Mouse (Mus musculus) stomach, postnatal 0 days (tissue): ENCODE results near the gene Lsamp.

Experiments
- CTCF ChIP-seq: IDR thresholded peaks from 2 replicates; pipeline ENCODE4 v1.5.1; 2016; ENCODE audit warnings: antibody characterized with exemption, low read depth, mild to moderate bottlenecking, moderate library complexity
- EP300 ChIP-seq: optimal IDR thresholded peaks from 2 replicates; pipeline ENCODE3; 2016; ENCODE audit warnings: antibody characterized with exemption

DNA sequence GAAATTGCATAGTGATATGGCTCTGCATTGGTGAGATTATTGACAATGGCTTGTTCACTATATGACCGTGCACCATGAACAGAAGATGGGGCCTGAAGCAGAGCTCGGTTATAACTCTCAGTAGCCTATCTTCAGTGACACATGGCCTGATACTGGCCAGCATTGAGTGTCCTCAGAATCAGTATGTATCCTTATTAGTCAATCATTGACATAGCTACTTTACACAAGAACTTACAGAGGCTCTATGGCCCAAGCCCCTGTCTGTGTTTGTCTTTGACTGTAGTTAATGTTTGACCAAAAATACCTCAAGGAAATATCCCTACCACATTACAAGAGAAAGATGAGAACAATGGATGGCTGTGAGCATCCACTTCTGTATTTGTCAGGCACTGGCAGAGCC lies 1764.6 kb downstream of the Lsamp start:
- no peak for TF ChIP-seq CTCF
- TF ChIP-seq EP300, result no peak
